ENCODE assay signal across 7 mouse cellular contexts in genomic region chr7:19282791-19283405, GRCm38 (mm10). TPM values are rescaled to one million over a fixed set of nuclear protein-coding genes. Genes with fewer than 3 reads are reported as not detected.
DNase-seq lines count a peak whose midpoint lies in the region; ATAC-seq and TF ChIP-seq lines count a peak whose summit lies in the region.

No protein-coding gene starts in this region.

- H3K4me1 ChIP-seq in ES-E14 (ENCODE audit: control insufficient read depth in 2 of 2, insufficient read depth in 2 of 2, low read length in 2 of 2, poor library complexity in 1 of 2), result peaks cover 0 to 6% of the 10 kb centered on the region in 2 experiments; a peak in 1 of 4 replicates
- peaks cover 24% of the 10 kb centered on the region for H3K4me1 ChIP-seq in kidney, embryonic 15.5 days
- no peaks in the 10 kb centered on the region; the same call in 1 of the 2 replicates for H3K4me1 ChIP-seq in lung, postnatal 0 days (ENCODE audit: insufficient read depth, low read depth, low read length)

- TF ChIP-seq EP300 in lung, postnatal 0 days (IDR thresholded peaks at IDR 0.05), result no peak

- peak overlapping the region; percentile 21 for H3K4me3 ChIP-seq in C2C12 (ENCODE audit: insufficient read depth, poor library complexity, severe bottlenecking)
- H3K4me3 ChIP-seq in ES-E14 (ENCODE audit: insufficient read depth in 1 of 2, low read depth in 1 of 2, low read length in 2 of 2, poor library complexity in 1 of 2, severe bottlenecking in 1 of 2), result peak overlapping the region; percentile 56 to 90
- H3K4me3 ChIP-seq in kidney, embryonic 15.5 days (replicated peaks), result peak overlapping the region; percentile 65
- H3K4me3 ChIP-seq in lung, postnatal 0 days (ENCODE audit: low read depth, low read length), result peak overlapping the region; percentile 43

- H3ac ChIP-seq in C2C12 (ENCODE audit: control insufficient read depth, insufficient read length, low read depth), result peak overlapping the region; percentile 44

- H3K4me2 ChIP-seq in kidney, embryonic 15.5 days, result peak overlapping the region; percentile 98
- H3K4me2 ChIP-seq in lung, postnatal 0 days (replicated peaks; ENCODE audit: low read depth, low read length), result peak overlapping the region; percentile 89

- no peak for DNase-seq in ES-E14 (ENCODE audit: low read depth, low spot score)
- DNase-seq in cerebellum, postnatal 14 days, result peak; percentile 70 to 80
- DNase-seq in gastrocnemius, postnatal 25 days, result peak; percentile 58
- DNase-seq in lung, postnatal 0 days (ENCODE audit: low spot score), result peak; percentile 67
- DNase-seq in retina, embryonic 14.5 days (ENCODE audit: low spot score), result peak; percentile 70

- H3K27ac ChIP-seq in ES-E14 (ENCODE audit: insufficient read depth, low read depth, low read length, poor library complexity, severe bottlenecking), result no peak overlapping the region
- H3K27ac ChIP-seq in kidney, embryonic 15.5 days, result no peak overlapping the region
- no peak overlapping the region for H3K27ac ChIP-seq in lung, postnatal 0 days (ENCODE audit: low read length)

- H3K9ac ChIP-seq in ES-E14 (ENCODE audit: insufficient read depth, low read depth, low read length, poor library complexity, severe bottlenecking), result peak overlapping the region; percentile 80
- peak overlapping the region; percentile 37; the same call in 1 of the 2 replicates for H3K9ac ChIP-seq in kidney, embryonic 15.5 days
- no peak overlapping the region for H3K9ac ChIP-seq in lung, postnatal 0 days (replicated peaks; ENCODE audit: low read depth)

- no peaks in the 10 kb centered on the region for H3K36me3 ChIP-seq in C2C12 (ENCODE audit: control insufficient read depth, insufficient read depth)
- H3K36me3 ChIP-seq in ES-E14 (ENCODE audit: control insufficient read depth, insufficient read depth, low read length, poor library complexity, severe bottlenecking), result no peaks in the 10 kb centered on the region; the same call in 1 of the 2 replicates
- no peaks in the 10 kb centered on the region for H3K36me3 ChIP-seq in kidney, embryonic 15.5 days
- H3K36me3 ChIP-seq in lung, postnatal 0 days (ENCODE audit: insufficient read depth, low read length), result no peaks in the 10 kb centered on the region

- no peaks in the 10 kb centered on the region for H3K79me3 ChIP-seq in C2C12 (ENCODE audit: low read depth)

- H3K79me2 ChIP-seq in C2C12 (ENCODE audit: control insufficient read depth, insufficient read depth), result no peaks in the 10 kb centered on the region

- H3K27me3 ChIP-seq in C2C12 (ENCODE audit: control insufficient read depth, insufficient read depth, insufficient read length), result peaks cover 18% of the 10 kb centered on the region
- H3K27me3 ChIP-seq in kidney, embryonic 15.5 days, result peaks cover 56% of the 10 kb centered on the region
- H3K27me3 ChIP-seq in lung, postnatal 0 days (replicated peaks; ENCODE audit: insufficient read depth, low read length), result peaks cover 47% of the 10 kb centered on the region

- no peaks in the 10 kb centered on the region for H3K9me3 ChIP-seq in ES-E14 (ENCODE audit: control insufficient read depth, insufficient read depth, low read depth, low read length)
- H3K9me3 ChIP-seq in kidney, embryonic 15.5 days (replicated peaks), result no peaks in the 10 kb centered on the region
- no peaks in the 10 kb centered on the region for H3K9me3 ChIP-seq in lung, postnatal 0 days (ENCODE audit: low read length)

- peak; percentile 70 for ATAC-seq in kidney, embryonic 15.5 days (replicated peaks; ENCODE audit: low FRiP score)
- peak; percentile 80 for ATAC-seq in lung, postnatal 0 days

- 1% methylated on average over 35 of the region's 35 CpGs for WGBS in kidney, embryonic 15.5 days
- under 1% methylated on average over 24 of the region's 35 CpGs for WGBS in lung, postnatal 0 days

- TF ChIP-seq CTCF in C2C12 (IDR thresholded peaks at IDR 0.05; ENCODE audit: control insufficient read depth, insufficient read depth, insufficient read length), result no peak
- TF ChIP-seq CTCF in lung, postnatal 0 days (IDR thresholded peaks at IDR 0.05), result no peak

- in situ Hi-C loops in ES-E14 (cut with MboI; ENCODE audit: low sequenced_read_pairs in 2 of 2, unreplicated experiment in 2 of 2), result loop anchor here in 1 of 2 experiments (5.0 kb wide), 1 partner anchor 101 kb away; no protein-coding TSS in a partner anchor

TF ChIP-seq in C2C12, 6 proteins besides CTCF, POLR2A, EP300 and RAD21:
- no peak for TF ChIP-seq MYOD1 (IDR thresholded peaks at IDR 0.05; ENCODE audit: control insufficient read depth, insufficient read length, low read depth)
- no peak for TF ChIP-seq FOSL1 (IDR thresholded peaks at IDR 0.05; ENCODE audit: insufficient read depth, low read length, poor library complexity, severe bottlenecking)
- TF ChIP-seq CEBPB (IDR thresholded peaks at IDR 0.05; ENCODE audit: low read depth), result no peak
- no peak for TF ChIP-seq USF1 (IDR thresholded peaks at IDR 0.05; ENCODE audit: low read depth)
- no peak for TF ChIP-seq MAX (IDR thresholded peaks at IDR 0.05)
- TF ChIP-seq MYOG (IDR thresholded peaks at IDR 0.05; ENCODE audit: control insufficient read depth, extremely low read depth, insufficient read length), result no peak

TF ChIP-seq in ES-E14, 5 proteins besides CTCF, POLR2A, EP300 and RAD21:
- TF ChIP-seq CHD2 (IDR thresholded peaks at IDR 0.05; ENCODE audit: low read depth, low read length) (no peak), ZC3H11A (IDR thresholded peaks at IDR 0.05; ENCODE audit: borderline replicate concordance, low read depth, low read length) (no peak), HCFC1 (IDR thresholded peaks at IDR 0.05; ENCODE audit: borderline replicate concordance, insufficient read depth, low read length) (no peak), MAFK (IDR thresholded peaks at IDR 0.05; ENCODE audit: insufficient read depth, low read depth, low read length) (0 out of 2 replicates have a peak, but pooled peaks have one; percentile 12), ZNF384 (IDR thresholded peaks at IDR 0.05; ENCODE audit: low read depth, low read length) (no peak)

RNA-seq across cellular contexts. Expression of gene Rtn2, which starts 0.5 kb away (rescaled TPM):
- polyA plus RNA-seq in C2C12 (2012; fragmentation: generic; extraction: Trizol), result 107 TPM
- total RNA-seq in ES-E14 (2012; rRNA removed), result 9.9 and 10.8 TPM in 2 replicates
- total RNA-seq in gastrocnemius, postnatal 25 days (2021), result 100 to 1,000 TPM; 943 to 950 TPM
- polyA plus RNA-seq in kidney, embryonic 15.5 days (2015; fragmentation: Nextera tagmentation; extraction: Ambion mirVana), result 8.3 and 9.2 TPM in 2 replicates
- polyA plus RNA-seq in lung, postnatal 0 days (2015; fragmentation: Nextera tagmentation; extraction: Ambion mirVana), result 23.8 and 26.6 TPM in 2 replicates

RNA-seq across cellular contexts. Expression of gene Ppm1n, which starts 3.0 kb away (rescaled TPM):
- polyA plus RNA-seq in C2C12 (2012; fragmentation: generic; extraction: Trizol), result 0.05 TPM
- total RNA-seq in ES-E14 (2012; rRNA removed), result 2.9 and 9.7 TPM in 2 replicates
- total RNA-seq in gastrocnemius, postnatal 25 days (2021), result not detected
- 0.13 TPM in 1 of 2 replicates, not detected in the other for polyA plus RNA-seq in kidney, embryonic 15.5 days (2015; fragmentation: Nextera tagmentation; extraction: Ambion mirVana)
- polyA plus RNA-seq in lung, postnatal 0 days (2015; fragmentation: Nextera tagmentation; extraction: Ambion mirVana), result not detected in 2 replicates

RNA-seq across cellular contexts. Expression of gene Vasp, which starts 11.3 kb away (rescaled TPM):
- polyA plus RNA-seq in C2C12 (2012; fragmentation: generic; extraction: Trizol), result 145 TPM
- total RNA-seq in ES-E14 (2012; rRNA removed), result 92.5 and 108 TPM in 2 replicates
- total RNA-seq in gastrocnemius, postnatal 25 days (2021), result 10 to 100 TPM; 16.3 to 18.0 TPM
- polyA plus RNA-seq in kidney, embryonic 15.5 days (2015; fragmentation: Nextera tagmentation; extraction: Ambion mirVana), result 87.4 and 89.8 TPM in 2 replicates
- 109 and 121 TPM in 2 replicates for polyA plus RNA-seq in lung, postnatal 0 days (2015; fragmentation: Nextera tagmentation; extraction: Ambion mirVana)

RNA-seq across cellular contexts. Expression of gene Fosb, which starts 27.0 kb away (rescaled TPM):
- 1.4 TPM for polyA plus RNA-seq in C2C12 (2012; fragmentation: generic; extraction: Trizol)
- 5.8 and 6.3 TPM in 2 replicates for total RNA-seq in ES-E14 (2012; rRNA removed)
- total RNA-seq in gastrocnemius, postnatal 25 days (2021), result under 1 TPM; 0.43 to 0.64 TPM
- 0.09 and 0.26 TPM in 2 replicates for polyA plus RNA-seq in kidney, embryonic 15.5 days (2015; fragmentation: Nextera tagmentation; extraction: Ambion mirVana)
- polyA plus RNA-seq in lung, postnatal 0 days (2015; fragmentation: Nextera tagmentation; extraction: Ambion mirVana), result 0.17 and 0.44 TPM in 2 replicates

RNA-seq across cellular contexts. Expression of gene Opa3, which starts 54.8 kb away (rescaled TPM):
- polyA plus RNA-seq in C2C12 (2012; fragmentation: generic; extraction: Trizol), result 27.5 TPM
- total RNA-seq in ES-E14 (2012; rRNA removed), result 12.6 and 15.8 TPM in 2 replicates
- 10 to 100 TPM; 39.4 to 41.3 TPM for total RNA-seq in gastrocnemius, postnatal 25 days (2021)
- 38.8 and 40.5 TPM in 2 replicates for polyA plus RNA-seq in kidney, embryonic 15.5 days (2015; fragmentation: Nextera tagmentation; extraction: Ambion mirVana)
- polyA plus RNA-seq in lung, postnatal 0 days (2015; fragmentation: Nextera tagmentation; extraction: Ambion mirVana), result 18.8 and 19.0 TPM in 2 replicates

Comparison
In these comparisons a context has a peak if more than half of its experiments do, and no peak if none do; other contexts are left out.
1. H3K4me3 ChIP-seq: peak in every context shown above with its lines; median percentile 73 in ES-E14; 65 in kidney, embryonic 15.5 days; 43 in lung, postnatal 0 days; 21 in C2C12.